Mouse (Mus musculus) bone marrow macrophage, adult 2 months (primary cell): ENCODE results near the gene Cd164.

Source experiments
- CTCF ChIP-seq: IDR thresholded peaks from 2 replicates; pipeline ENCODE4 v1.5.1; 2012; ENCODE audit warnings: low read depth, mild to moderate bottlenecking, low read length, moderate library complexity
- POLR2A ChIP-seq: IDR thresholded peaks from 2 replicates; pipeline ENCODE4 v1.6.1; 2012; ENCODE audit warnings: mild to moderate bottlenecking, low read depth, low read length, borderline replicate concordance

DNA sequence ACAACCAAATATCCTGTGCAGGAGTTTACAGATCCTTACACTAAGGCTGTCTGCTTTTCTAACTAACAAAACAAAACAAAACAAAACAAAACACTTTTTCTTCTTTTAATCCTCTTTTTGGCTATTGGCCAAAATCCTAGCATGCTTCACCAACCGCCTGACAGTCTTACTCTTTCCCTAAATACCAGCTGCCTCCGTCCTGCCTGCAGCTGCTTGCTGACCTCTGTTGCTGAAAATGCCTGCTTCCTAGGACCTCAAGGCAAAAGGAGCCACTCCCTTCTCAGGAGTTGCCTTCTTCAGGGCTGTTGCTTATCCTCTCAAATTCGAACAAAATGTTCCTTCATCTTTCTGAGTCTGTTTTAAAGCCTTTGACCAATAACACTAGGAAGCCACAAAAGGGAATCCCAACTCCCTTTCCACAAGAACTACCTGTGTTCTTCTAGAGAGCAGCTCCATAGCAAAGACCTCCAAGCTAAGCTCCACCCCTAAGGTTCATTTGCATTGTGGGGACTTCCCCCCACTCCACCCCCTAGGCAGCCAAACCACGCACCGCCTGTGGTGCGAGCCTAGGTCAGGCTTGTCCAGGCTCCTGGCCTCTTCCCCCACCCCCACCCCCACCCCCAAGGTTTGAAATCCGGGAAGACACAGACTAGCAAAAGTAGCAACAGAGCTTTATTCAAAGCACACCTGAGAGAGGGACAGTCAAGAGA lies 25.4 kb downstream of the Cd164 start:
- TF ChIP-seq CTCF: no peak
- no peak for TF ChIP-seq POLR2A
